Mouse (Mus musculus): ENCODE results near the gene Nox1. TPM values are rescaled to one million over a fixed set of nuclear protein-coding genes. Genes with fewer than 3 reads are reported as not detected.

The Nox1 gene
- polyA plus RNA-seq (2017; shearing (Covaris generic)): not detected

GRCm38 (mm10) chrX:134221856-134222255 lies at the start of gene Nox1:
Gene Nox1 (minus strand): TSS chrX:134221956.

GRCm38 (mm10) chrX:134187201-134187600 lies 34.6 kb downstream of the Nox1 start, which contains the start of gene Arl13a:
Gene Arl13a (plus strand): TSS chrX:134187501.

GRCm38 (mm10) chrX:134162043-134162720 lies 59.6 kb downstream of the Nox1 start, which contains the start of gene Xkrx:
Gene Xkrx (minus strand): TSS chrX:134162076.

GRCm38 (mm10) chrX:134058987-134059712 lies 162.6 kb downstream of the Nox1 start, which contains the start of gene Cstf2:
Gene Cstf2 (plus strand): TSS chrX:134059187.

Other genes starting within 250 kb of the Nox1 start
- 0.11 TPM for gene Sytl4, start 240.1 kb downstream of the Nox1 start, polyA plus RNA-seq (2017; shearing (Covaris generic))
- gene Cstf2, start 162.8 kb downstream of the Nox1 start, polyA plus RNA-seq (2017; shearing (Covaris generic)): 40.0 TPM
- gene Xkrx, start 59.9 kb downstream of the Nox1 start, polyA plus RNA-seq (2017; shearing (Covaris generic)): not detected
- gene Arl13a, start 34.5 kb downstream of the Nox1 start, polyA plus RNA-seq (2017; shearing (Covaris generic)): not detected
- 20.3 TPM for gene Trmt2b, start 55.0 kb upstream of the Nox1 start, polyA plus RNA-seq (2017; shearing (Covaris generic))
- not detected for gene Tmem35a, start 73.3 kb upstream of the Nox1 start, polyA plus RNA-seq (2017; shearing (Covaris generic))
- 0.94 TPM for gene Cenpi, start 86.1 kb upstream of the Nox1 start, polyA plus RNA-seq (2017; shearing (Covaris generic))
- gene Drp2, start 182.6 kb upstream of the Nox1 start, polyA plus RNA-seq (2017; shearing (Covaris generic)): not detected